ENCODE assay signal across 29 mouse cellular contexts in the genomic region with DNA sequence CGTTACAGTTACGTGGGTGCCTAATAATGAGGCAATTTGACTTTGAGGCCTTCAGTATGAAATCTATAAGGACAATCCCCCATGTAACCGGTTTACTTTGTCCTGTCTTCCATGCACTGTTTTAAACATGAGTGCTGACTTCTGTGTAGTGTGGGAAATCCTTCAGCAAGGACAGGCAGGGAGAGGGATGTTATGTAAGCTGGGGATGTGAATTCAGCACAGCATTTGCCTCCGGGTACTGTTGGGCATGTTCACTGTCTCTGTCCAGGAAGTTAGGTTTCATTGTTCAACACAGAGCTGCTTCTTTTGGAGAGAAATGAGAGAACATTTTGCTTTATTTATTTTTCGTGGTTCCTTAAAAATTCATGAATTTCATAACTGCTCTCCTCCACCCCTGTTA.
"Had no signal": no experiment of that assay in that cellular context is flagged by ENCODE, and none has a peak within 500 bp of the region (broad histone marks: within the 10 kb centered on the region; RNA-seq: fewer than 3 reads in every experiment).

No protein-coding gene starts in this region.

- H3K4me1 ChIP-seq: heart, embryonic 13.5 days; heart, embryonic 15.5 days; hindbrain, embryonic 10.5 days; hindbrain, embryonic 12.5 days; intestine, embryonic 15.5 days; limb, embryonic 10.5 days; limb, embryonic 12.5 days; liver, embryonic 13.5 days; liver, embryonic 15.5 days had no signal

- H3K36me3 ChIP-seq: heart, embryonic 13.5 days; heart, embryonic 15.5 days; hindbrain, embryonic 10.5 days; hindbrain, embryonic 12.5 days; intestine, embryonic 15.5 days; limb, embryonic 10.5 days; limb, embryonic 12.5 days; liver, embryonic 13.5 days; liver, embryonic 15.5 days had no signal

- ATAC-seq: hindbrain, embryonic 16.5 days; inflammation-experienced regulatory T-cells, adult 6 months; intestine, embryonic 15.5 days; intestine, postnatal 0 days; liver, postnatal 0 days had no signal

- H3K27ac ChIP-seq: gastrocnemius, adult 2 months; heart, adult 2 months; heart, embryonic 13.5 days; heart, embryonic 15.5 days; hindbrain, embryonic 10.5 days; hindbrain, embryonic 12.5 days; hindbrain, embryonic 14.5 days; intestine, embryonic 15.5 days; limb, embryonic 10.5 days; limb, embryonic 12.5 days; liver, embryonic 13.5 days; liver, embryonic 15.5 days had no signal

- H3K9ac ChIP-seq: heart, embryonic 13.5 days; heart, embryonic 15.5 days; hindbrain, embryonic 12.5 days; hindbrain, embryonic 14.5 days; intestine, embryonic 15.5 days; limb, embryonic 12.5 days; liver, embryonic 13.5 days; liver, embryonic 15.5 days; liver, postnatal 0 days had no signal

- DNase-seq: gastrocnemius, adult 2 months; gastrocnemius, postnatal 10 days; gastrocnemius, postnatal 25 days; heart, adult 2 months; heart, postnatal 14 days; heart, postnatal 36 days; kidney, adult 18-20 months; kidney, adult 8-10 months; kidney, postnatal 10 days; kidney, postnatal 25 days; kidney, postnatal 4 days; layer of hippocampus, adult 9-11 months; liver; liver, embryonic 13.5 days; liver, postnatal 0 days had no signal

- H3K4me3 ChIP-seq: gastrocnemius, adult 2 months; heart, adult 2 months; heart, embryonic 13.5 days; heart, embryonic 15.5 days; hindbrain, embryonic 10.5 days; hindbrain, embryonic 12.5 days; intestine, embryonic 15.5 days; limb, embryonic 10.5 days; limb, embryonic 12.5 days; liver, embryonic 13.5 days; liver, embryonic 15.5 days had no signal

- H3K9me3 ChIP-seq: heart, embryonic 13.5 days; heart, embryonic 15.5 days; hindbrain, embryonic 10.5 days; hindbrain, embryonic 12.5 days; intestine, embryonic 15.5 days; limb, embryonic 10.5 days; limb, embryonic 12.5 days; liver, embryonic 13.5 days; liver, embryonic 15.5 days had no signal

- H3K4me2 ChIP-seq: heart, embryonic 11.5 days; heart, embryonic 13.5 days; heart, embryonic 15.5 days; hindbrain, embryonic 12.5 days; hindbrain, embryonic 14.5 days; intestine, embryonic 15.5 days; limb, embryonic 12.5 days; liver, embryonic 11.5 days; liver, embryonic 13.5 days; liver, embryonic 15.5 days had no signal

- H3K27me3 ChIP-seq: heart, embryonic 13.5 days; heart, embryonic 15.5 days; hindbrain, embryonic 12.5 days; intestine, embryonic 15.5 days; limb, embryonic 12.5 days; liver, embryonic 13.5 days; liver, embryonic 15.5 days had no signal
